Mouse (Mus musculus) forebrain, embryonic 14.5 days (tissue): ENCODE results near the gene Kat7. TPM values are rescaled to one million over a fixed set of nuclear protein-coding genes. Genes with fewer than 3 reads are reported as not detected.

Experiments
- ATAC-seq: fragments of 200-750 bp; cut with Nextera tagmentation; 2 replicates; pipeline ENCODE4 v1.8.0; 2017; ENCODE audit warnings: mild to moderate bottlenecking, moderate library complexity
- DNase-seq: peaks from one replicate; pipeline ENCODE4 v3.0.0-alpha.2; 2015; ENCODE audit warnings: low spot score
- H3K27ac ChIP-seq: fragments of 300-500 bp; sonication (generic); 2 replicates; pipeline ENCODE4 v1.5.1; 2014; ENCODE audit warnings: low read depth, mild to moderate bottlenecking, control low read depth, low read length, moderate library complexity
- H3K27me3 ChIP-seq: fragments of 300-500 bp; sonication (generic); replicated peaks from 2 replicates; pipeline ENCODE4 v1.6.1; 2014; ENCODE audit warnings: low read length, control low read depth, mixed read lengths; ENCODE audit not compliant: control insufficient read depth, insufficient read depth
- H3K36me3 ChIP-seq: fragments of 300-500 bp; sonication (generic); 2 replicates; pipeline ENCODE4 v1.6.1; 2014; ENCODE audit warnings: low read length, control low read depth; ENCODE audit not compliant: control insufficient read depth, insufficient read depth
- H3K4me1 ChIP-seq: fragments of 300-500 bp; sonication (generic); 2 replicates; pipeline ENCODE4 v1.6.1; 2014; ENCODE audit warnings: antibody characterized with exemption, low read length, control low read depth; ENCODE audit not compliant: control insufficient read depth, insufficient read depth
- H3K4me2 ChIP-seq: fragments of 300-500 bp; sonication (generic); 2 replicates; pipeline ENCODE4 v1.6.1; 2014; ENCODE audit warnings: mild to moderate bottlenecking, control low read depth, low read length
- H3K4me3 ChIP-seq: fragments of 300-500 bp; sonication (generic); 2 replicates; pipeline ENCODE4 v1.5.1; 2014; ENCODE audit warnings: low read depth, low read length, control low read depth
- H3K9ac ChIP-seq: fragments of 300-500 bp; sonication (generic); 2 replicates; pipeline ENCODE4 v1.6.1; 2014; ENCODE audit warnings: mild to moderate bottlenecking, low read length, control low read depth, moderate library complexity
- H3K9me3 ChIP-seq: fragments of 300-500 bp; sonication (generic); replicated peaks from 2 replicates; pipeline ENCODE4 v1.6.1; 2016; ENCODE audit warnings: low read length, control low read depth, mixed read lengths; ENCODE audit not compliant: control insufficient read depth
- WGBS: fragments of 180-500 bp; shearing (Covaris S2); extraction: QIAGEN DNeasy Blood & Tissue Kit; methylation state at CpG from one replicate; pipeline ENCODE4 v1.1.7; 2014; 5-methylcytosine and 5-hydroxymethylcytosine counted together
- polyA plus RNA-seq: library from polyadenylated mRNA; unstranded; fragments of >200 nt; fragmentation: Nextera tagmentation; extraction: Ambion mirVana; gene quantifications from 2 replicates; pipeline ENCODE4 v1.2.1, GENCODE M21; 2014

The Kat7 gene
- polyA plus RNA-seq, 1 experiment from 2014 or later = 66.5 TPM

- WGBS = under 1% methylated on average over 26 of the region's 26 CpGs
- Histone ChIP-seq H3K9me3 (no peaks in the 10 kb centered on the region), H3K4me3 (peak overlapping the region; percentile 41), H3K27ac (no peak overlapping the region), H3K9ac (peak overlapping the region; percentile 70), H3K36me3 (no peaks in the 10 kb centered on the region), H3K27me3 (no peaks in the 10 kb centered on the region), H3K4me1 (peaks cover 5% of the 10 kb centered on the region), H3K4me2 (peak overlapping the region; percentile 86)
- ATAC-seq = peak; percentile 56; the same call in 1 of the 2 replicates
- DNase-seq = peak; percentile 51
Measured at GRCm38 (mm10) chr11:95258490-95258889, 51.6 kb downstream of the Kat7 start.

GRCm38 (mm10) chr11:95257930-95258329, 52.1 kb downstream of the Kat7 start:
- H3K4me3 ChIP-seq = 0 out of 2 replicates have a peak overlapping the region, but pooled peaks have one; percentile 41
- 65% methylated on average over 4 of the region's 4 CpGs for WGBS
- ATAC-seq = no peak

GRCm38 (mm10) chr11:95255747-95256146, 54.3 kb downstream of the Kat7 start:
- no peak overlapping the region for H3K9ac ChIP-seq
- H3K9me3 ChIP-seq = no peaks in the 10 kb centered on the region
- no peak overlapping the region for H3K4me3 ChIP-seq
- no peak for DNase-seq
- H3K4me1 ChIP-seq = peaks cover 5% of the 10 kb centered on the region
- no peaks in the 10 kb centered on the region for H3K27me3 ChIP-seq
- no peak for ATAC-seq
- 75% methylated on average over 6 of the region's 6 CpGs for WGBS
- H3K36me3 ChIP-seq = no peaks in the 10 kb centered on the region
- H3K27ac ChIP-seq = no peak overlapping the region
- no peak overlapping the region for H3K4me2 ChIP-seq

More at GRCm38 (mm10) chr11:95257930-95258329, 52.1 kb downstream of the Kat7 start:
- H3K4me1 ChIP-seq = peaks cover 5% of the 10 kb centered on the region
- H3K27ac ChIP-seq = no peak overlapping the region
- H3K4me2 ChIP-seq = peak overlapping the region; percentile 86; the same call in 1 of the 2 replicates
- H3K36me3 ChIP-seq = no peaks in the 10 kb centered on the region
- no peak overlapping the region for H3K9ac ChIP-seq
- no peaks in the 10 kb centered on the region for H3K9me3 ChIP-seq
- DNase-seq = no peak
- no peaks in the 10 kb centered on the region for H3K27me3 ChIP-seq

- no peak overlapping the region for H3K4me2 ChIP-seq
- peaks cover 5% of the 10 kb centered on the region for H3K4me1 ChIP-seq
- 79% methylated on average over 8 of the region's 8 CpGs for WGBS
- H3K36me3 ChIP-seq = no peaks in the 10 kb centered on the region
- no peak overlapping the region for H3K9ac ChIP-seq
- no peaks in the 10 kb centered on the region for H3K9me3 ChIP-seq
- H3K27ac ChIP-seq = no peak overlapping the region
- H3K4me3 ChIP-seq = no peak overlapping the region
- DNase-seq (no peak), ATAC-seq (no peak)
- no peaks in the 10 kb centered on the region for H3K27me3 ChIP-seq
Measured at GRCm38 (mm10) chr11:95254165-95254564, 55.9 kb downstream of the Kat7 start.

- Histone ChIP-seq H3K4me1 (peaks cover 2% of the 10 kb centered on the region; the same call in 1 of the 2 replicates), H3K9me3 (no peaks in the 10 kb centered on the region), H3K27me3 (no peaks in the 10 kb centered on the region), H3K4me2 (no peak overlapping the region), H3K27ac (no peak overlapping the region), H3K9ac (no peak overlapping the region), H3K36me3 (no peaks in the 10 kb centered on the region), H3K4me3 (no peak overlapping the region)
- no peak for DNase-seq
- 85% methylated on average over 6 of the region's 6 CpGs for WGBS
- no peak for ATAC-seq
Measured at GRCm38 (mm10) chr11:95252104-95252503, 57.9 kb downstream of the Kat7 start.

GRCm38 (mm10) chr11:95251295-95251694, 58.8 kb downstream of the Kat7 start:
- DNase-seq (peak; percentile 81), ATAC-seq (peak; percentile 61; the same call in 1 of the 2 replicates)
- no peak overlapping the region for H3K27ac ChIP-seq
- 0 out of 2 replicates have a peak overlapping the region, but pooled peaks have one; percentile 14 for H3K9ac ChIP-seq
- H3K9me3 ChIP-seq = no peaks in the 10 kb centered on the region
- no peak overlapping the region for H3K4me3 ChIP-seq
- H3K4me2 ChIP-seq = no peak overlapping the region
- no peaks in the 10 kb centered on the region for H3K36me3 ChIP-seq
- peaks cover 4% of the 10 kb centered on the region; the same call in 1 of the 2 replicates for H3K4me1 ChIP-seq
- 4% methylated on average over 11 of the region's 11 CpGs for WGBS
- no peaks in the 10 kb centered on the region for H3K27me3 ChIP-seq

GRCm38 (mm10) chr11:95250110-95250509, 59.9 kb downstream of the Kat7 start:
- 42% methylated on average over 10 of the region's 10 CpGs for WGBS
- H3K4me2 ChIP-seq = no peak overlapping the region
- ATAC-seq = no peak
- no peaks in the 10 kb centered on the region for H3K9me3 ChIP-seq
- no peaks in the 10 kb centered on the region for H3K36me3 ChIP-seq
- no peak overlapping the region for H3K4me3 ChIP-seq
- DNase-seq = no peak
- H3K9ac ChIP-seq = no peak overlapping the region
- H3K4me1 ChIP-seq = peaks cover 4% of the 10 kb centered on the region; the same call in 1 of the 2 replicates
- no peak overlapping the region for H3K27ac ChIP-seq
- no peaks in the 10 kb centered on the region for H3K27me3 ChIP-seq

- Histone ChIP-seq H3K27ac (no peak overlapping the region), H3K27me3 (no peaks in the 10 kb centered on the region), H3K4me1 (peaks cover 4% of the 10 kb centered on the region; the same call in 1 of the 2 replicates), H3K9ac (no peak overlapping the region), H3K4me2 (no peak overlapping the region), H3K36me3 (no peaks in the 10 kb centered on the region), H3K4me3 (no peak overlapping the region), H3K9me3 (no peaks in the 10 kb centered on the region)
- WGBS = 14% methylated on average over 14 of the region's 14 CpGs
- DNase-seq (peak; percentile 27), ATAC-seq (no peak)
Measured at GRCm38 (mm10) chr11:95247065-95247464, 63.0 kb downstream of the Kat7 start.

- 75% methylated on average over 7 of the region's 7 CpGs for WGBS
- Histone ChIP-seq H3K36me3 (no peaks in the 10 kb centered on the region), H3K4me2 (no peak overlapping the region), H3K9ac (no peak overlapping the region), H3K27ac (no peak overlapping the region), H3K9me3 (no peaks in the 10 kb centered on the region), H3K4me1 (peaks cover 4% of the 10 kb centered on the region; the same call in 1 of the 2 replicates), H3K27me3 (no peaks in the 10 kb centered on the region), H3K4me3 (no peak overlapping the region)
- ATAC-seq (no peak), DNase-seq (no peak)
Measured at GRCm38 (mm10) chr11:95245456-95245855, 64.6 kb downstream of the Kat7 start.
